Mouse (Mus musculus) embryonic facial prominence, embryonic 10.5 days (tissue): ENCODE data around the gene Sel1l. TPM values are rescaled to one million over a fixed set of nuclear protein-coding genes. Genes with fewer than 3 reads are reported as not detected.

Experiments used
- DNase-seq: peaks from one replicate; pipeline ENCODE4 v3.0.0-alpha.2; 2017; ENCODE audit warnings: low spot score
- H3K27ac ChIP-seq: fragments of 300-500 bp; sonication (generic); replicated peaks from 2 replicates; pipeline ENCODE4 v1.5.1; 2016; ENCODE audit warnings: mild to moderate bottlenecking
- H3K27me3 ChIP-seq: fragments of 300-500 bp; sonication (generic); replicated peaks from 2 replicates; pipeline ENCODE4 v1.6.1; 2016; ENCODE audit warnings: low read depth, mild to moderate bottlenecking; ENCODE audit not compliant: poor library complexity, severe bottlenecking
- H3K36me3 ChIP-seq: fragments of 300-500 bp; sonication (generic); replicated peaks from 2 replicates; pipeline ENCODE4 v1.6.1; 2016; ENCODE audit warnings: mild to moderate bottlenecking, moderate library complexity
- H3K4me1 ChIP-seq: fragments of 300-500 bp; sonication (generic); 2 replicates; pipeline ENCODE4 v1.6.1; 2016
- H3K4me3 ChIP-seq: fragments of 300-500 bp; sonication (generic); 2 replicates; pipeline ENCODE4 v1.5.1; 2016; ENCODE audit warnings: mild to moderate bottlenecking, moderate library complexity
- H3K9me3 ChIP-seq: fragments of 300-500 bp; sonication (generic); 2 replicates; pipeline ENCODE4 v1.6.1; 2016; ENCODE audit warnings: mild to moderate bottlenecking
- WGBS: fragments of 180-500 bp; shearing (Covaris S2); methylation state at CpG from one replicate; pipeline ENCODE4 v1.1.7; 2016; 5-methylcytosine and 5-hydroxymethylcytosine counted together
- polyA plus RNA-seq: library from polyadenylated mRNA; unstranded; fragments of >200 nt; fragmentation: Nextera tagmentation; extraction: Ambion mirVana; gene quantifications from 2 replicates; pipeline ENCODE4 v1.2.1, GENCODE M21; 2016

Sel1l gene
- 56.3 TPM in 2 replicates for polyA plus RNA-seq

DNA sequence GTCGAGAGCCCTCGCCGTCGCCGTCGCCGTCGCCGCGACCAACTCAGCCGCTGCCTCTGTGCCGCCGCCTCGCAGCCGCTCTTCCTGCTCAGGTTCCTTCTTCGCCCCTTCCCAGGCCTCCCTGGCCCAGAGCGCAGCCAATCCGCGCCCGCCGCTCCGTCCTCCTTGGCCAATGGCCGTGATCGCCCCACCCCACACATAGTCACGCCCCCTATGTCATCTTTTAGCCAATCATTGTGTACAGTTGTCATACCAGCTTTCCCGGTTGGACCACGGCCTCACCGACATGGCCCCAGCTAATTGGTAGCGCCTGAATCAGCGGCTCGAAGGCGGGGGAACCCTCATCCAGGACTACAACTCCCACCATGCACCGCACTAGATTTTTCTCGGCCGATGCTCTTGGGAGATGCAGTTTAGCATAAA, at the start of gene Sel1l:
TSS of gene Sel1l (minus strand) at position 113 of the 423 bp plus-strand sequence.
- Histone ChIP-seq H3K9me3 (no peaks in the 10 kb centered on the region), H3K4me1 (peaks cover 13% of the 10 kb centered on the region), H3K36me3 (peaks cover 3% of the 10 kb centered on the region), H3K27me3 (no peaks in the 10 kb centered on the region), H3K27ac (peak within 1 kb of the TSS; percentile 86), H3K4me3 (peak within 1 kb of the TSS; percentile 85)
- peak; percentile 98 for DNase-seq
- WGBS = under 1% methylated on average over 35 of the region's 35 CpGs

- DNase-seq = no peak
- Histone ChIP-seq H3K4me3 (no peak overlapping the region), H3K27ac (no peak overlapping the region), H3K27me3 (no peaks in the 10 kb centered on the region), H3K9me3 (no peaks in the 10 kb centered on the region), H3K4me1 (no peaks in the 10 kb centered on the region), H3K36me3 (no peaks in the 10 kb centered on the region)
- WGBS = 89% methylated on average over 9 of the region's 9 CpGs
Measured at GRCm38 (mm10) chr12:91892622-91893560, 43.9 kb upstream of the Sel1l start.

DNA sequence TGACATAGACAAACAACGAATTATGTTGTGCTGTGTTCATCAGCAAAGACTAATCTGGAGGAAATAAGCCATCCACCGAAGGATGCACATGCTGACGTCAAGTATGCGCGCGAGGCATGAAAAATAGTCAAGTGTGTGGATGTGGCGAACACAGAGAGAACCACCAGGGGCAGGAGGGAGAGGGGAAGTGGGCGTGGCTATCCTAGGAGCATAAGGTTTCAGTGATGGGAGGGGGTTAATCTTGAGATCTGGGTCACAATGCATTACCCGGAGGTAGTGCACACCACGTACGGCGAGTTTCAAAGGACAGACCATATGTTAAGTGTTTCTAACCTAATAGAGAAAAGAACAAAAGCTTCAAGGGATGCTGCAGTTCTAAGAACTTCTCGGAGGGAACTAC, 31.5 kb upstream of the Sel1l start:
- WGBS = 78% methylated on average over 13 of the region's 13 CpGs
- Histone ChIP-seq H3K9me3 (no peaks in the 10 kb centered on the region), H3K4me3 (no peak overlapping the region), H3K27ac (no peak overlapping the region), H3K27me3 (no peaks in the 10 kb centered on the region), H3K36me3 (no peaks in the 10 kb centered on the region), H3K4me1 (peaks cover 18% of the 10 kb centered on the region)
- DNase-seq = no peak

DNA sequence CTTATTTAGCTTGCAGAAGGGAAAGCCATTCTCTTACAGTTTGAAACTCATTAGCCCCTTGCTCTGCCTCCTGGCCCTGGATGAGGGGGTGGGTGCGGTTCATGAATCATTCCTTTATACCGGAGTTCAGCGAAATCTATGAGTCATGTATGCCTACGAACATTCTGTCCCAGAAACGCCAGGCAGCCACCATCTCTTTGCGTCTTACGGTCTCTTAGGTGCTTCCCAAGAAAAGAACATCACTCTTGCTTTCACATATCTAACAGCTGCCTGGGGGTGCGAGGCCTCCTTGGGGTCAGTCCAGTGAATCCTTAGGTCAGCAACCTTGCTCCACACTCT, 29.9 kb upstream of the Sel1l start:
- Histone ChIP-seq H3K27me3 (no peaks in the 10 kb centered on the region), H3K36me3 (no peaks in the 10 kb centered on the region), H3K4me3 (no peak overlapping the region), H3K4me1 (peaks cover 21% of the 10 kb centered on the region), H3K9me3 (no peaks in the 10 kb centered on the region), H3K27ac (no peak overlapping the region)
- 73% methylated on average over 8 of the region's 8 CpGs for WGBS
- DNase-seq = no peak

- H3K27me3 ChIP-seq = no peaks in the 10 kb centered on the region
- H3K4me1 ChIP-seq = peaks cover 21% of the 10 kb centered on the region
- WGBS = 63% methylated on average over 21 of the region's 21 CpGs
- no peak overlapping the region for H3K27ac ChIP-seq
- H3K9me3 ChIP-seq = no peaks in the 10 kb centered on the region
- DNase-seq = peak; percentile 25
- H3K4me3 ChIP-seq = no peak overlapping the region
- no peaks in the 10 kb centered on the region for H3K36me3 ChIP-seq
Measured at GRCm38 (mm10) chr12:91878056-91878911, 29.3 kb upstream of the Sel1l start.

DNA sequence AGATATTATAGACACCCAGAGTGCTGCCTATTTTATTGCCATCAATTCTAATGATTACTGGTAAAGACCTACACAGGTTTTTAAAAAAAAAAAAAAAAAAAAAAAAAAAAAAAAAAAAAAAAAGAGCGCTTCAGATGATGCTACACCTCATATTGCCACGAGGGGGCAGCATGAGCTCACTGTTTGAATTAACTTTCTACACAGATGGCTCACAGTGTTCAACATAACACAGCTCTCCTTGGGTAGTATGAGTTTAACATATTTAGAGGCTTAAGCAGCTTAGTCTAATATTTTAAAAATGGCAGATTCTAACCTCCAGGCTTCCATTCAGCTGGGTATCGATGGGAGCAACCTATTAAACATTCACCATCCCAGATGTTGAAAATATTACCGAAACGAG, 28.7 kb upstream of the Sel1l start:
- 41% methylated on average over 5 of the region's 5 CpGs for WGBS
- peaks cover 21% of the 10 kb centered on the region for H3K4me1 ChIP-seq
- no peak overlapping the region for H3K27ac ChIP-seq
- no peak overlapping the region for H3K4me3 ChIP-seq
- no peaks in the 10 kb centered on the region for H3K9me3 ChIP-seq
- peak; percentile 45 for DNase-seq
- H3K36me3 ChIP-seq = no peaks in the 10 kb centered on the region
- H3K27me3 ChIP-seq = no peaks in the 10 kb centered on the region

- 90% methylated on average over 11 of the region's 11 CpGs for WGBS
- DNase-seq = no peak
Measured at GRCm38 (mm10) chr12:91870671-91871070, 21.7 kb upstream of the Sel1l start.

DNA sequence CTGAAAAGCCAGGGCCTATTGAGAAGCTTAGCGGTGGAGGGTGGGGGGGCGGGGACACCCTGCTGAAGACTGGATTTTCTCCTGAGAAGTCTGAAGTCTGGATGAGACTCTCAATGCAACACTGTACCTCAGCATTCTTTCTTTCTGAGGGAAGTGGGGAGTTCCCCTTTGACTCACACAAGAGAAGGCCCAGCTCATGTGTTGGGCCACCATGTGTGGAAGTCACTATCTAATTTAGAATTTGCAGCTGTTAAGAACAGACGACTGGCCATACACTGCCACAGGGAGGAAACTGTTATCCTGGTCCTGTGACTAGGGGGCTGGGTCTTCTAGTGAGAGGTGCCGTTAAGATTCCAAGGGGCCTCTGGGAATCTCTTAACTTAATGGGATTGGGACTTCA, 20.4 kb upstream of the Sel1l start:
- no peak for DNase-seq
- Histone ChIP-seq H3K27me3 (no peaks in the 10 kb centered on the region), H3K9me3 (no peaks in the 10 kb centered on the region), H3K4me3 (no peak overlapping the region), H3K27ac (no peak overlapping the region), H3K4me1 (no peaks in the 10 kb centered on the region), H3K36me3 (no peaks in the 10 kb centered on the region)
- WGBS = 59% methylated on average over 4 of the region's 4 CpGs

More at GRCm38 (mm10) chr12:91870671-91871070, 21.7 kb upstream of the Sel1l start:
- Histone ChIP-seq H3K27ac (no peak overlapping the region), H3K4me3 (no peak overlapping the region), H3K36me3 (no peaks in the 10 kb centered on the region), H3K9me3 (no peaks in the 10 kb centered on the region), H3K4me1 (peaks cover 5% of the 10 kb centered on the region), H3K27me3 (no peaks in the 10 kb centered on the region)

- H3K4me1 ChIP-seq = no peaks in the 10 kb centered on the region
- H3K4me3 ChIP-seq = no peak overlapping the region
- no peaks in the 10 kb centered on the region for H3K27me3 ChIP-seq
- no peaks in the 10 kb centered on the region for H3K36me3 ChIP-seq
- no peak overlapping the region for H3K27ac ChIP-seq
- H3K9me3 ChIP-seq = no peaks in the 10 kb centered on the region
- DNase-seq = no peak
- WGBS = 76% methylated on average over 8 of the region's 8 CpGs
Measured at GRCm38 (mm10) chr12:91854330-91854729, 5.4 kb upstream of the Sel1l start.

- Histone ChIP-seq H3K27ac (peak overlapping the region; percentile 86), H3K27me3 (no peaks in the 10 kb centered on the region), H3K4me3 (peak overlapping the region; percentile 85), H3K4me1 (peaks cover 13% of the 10 kb centered on the region), H3K9me3 (no peaks in the 10 kb centered on the region), H3K36me3 (peaks cover 7% of the 10 kb centered on the region)
- 5% methylated on average over 33 of the region's 33 CpGs for WGBS
- DNase-seq = no peak
Measured at GRCm38 (mm10) chr12:91848394-91849044, 438 bp downstream of the Sel1l start.

DNA sequence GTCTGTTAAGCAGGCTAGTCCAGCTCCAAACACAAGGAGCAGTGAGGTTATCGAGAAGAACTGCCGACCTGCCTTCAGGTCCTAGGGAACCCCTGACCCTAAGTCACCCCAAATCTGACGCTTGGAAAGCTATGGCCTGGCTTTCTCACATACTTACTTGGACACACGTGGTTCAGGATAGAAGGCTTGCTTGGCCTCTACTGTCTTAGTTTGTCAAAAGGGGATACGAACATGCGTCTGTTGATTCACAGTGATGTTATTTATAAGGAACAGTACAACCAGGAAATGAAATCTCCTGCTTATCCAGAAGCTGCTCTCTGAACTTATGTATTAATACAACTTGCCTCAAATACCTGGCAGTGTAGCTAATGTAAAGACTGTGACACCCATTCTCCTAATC, 2.9 kb downstream of the Sel1l start:
- Histone ChIP-seq H3K27ac (no peak overlapping the region), H3K4me3 (no peak overlapping the region), H3K9me3 (no peaks in the 10 kb centered on the region), H3K36me3 (peaks cover 23% of the 10 kb centered on the region), H3K4me1 (peaks cover 13% of the 10 kb centered on the region), H3K27me3 (no peaks in the 10 kb centered on the region)
- DNase-seq = no peak
- WGBS = 92% methylated on average over 6 of the region's 6 CpGs

- WGBS = 88% methylated on average over 9 of the region's 9 CpGs
- no peak for DNase-seq
- H3K36me3 ChIP-seq = peaks cover 29% of the 10 kb centered on the region
- H3K9me3 ChIP-seq = no peaks in the 10 kb centered on the region
- peaks cover 13% of the 10 kb centered on the region for H3K4me1 ChIP-seq
- H3K4me3 ChIP-seq = no peak overlapping the region
- H3K27ac ChIP-seq = no peak overlapping the region
- no peaks in the 10 kb centered on the region for H3K27me3 ChIP-seq
Measured at GRCm38 (mm10) chr12:91845393-91845792, 3.6 kb downstream of the Sel1l start.
